Mouse (Mus musculus) monocyte, adult 5-6 weeks (primary cell): Measurements from ENCODE around the gene Atp23. TPM values are rescaled to one million over a fixed set of nuclear protein-coding genes. Genes with fewer than 3 reads are reported as not detected.

Experiments used
- ATAC-seq: fragments of 153-309, 156-312 bp; replicated peaks from 2 replicates; pipeline ENCODE4 v1.8.0; 2017; ENCODE audit warnings: mild to moderate bottlenecking; ENCODE audit not compliant: low TSS enrichment, insufficient number of reproducible peaks, severe bottlenecking, poor library complexity, low FRiP score
- total RNA-seq: library from RNA; stranded (forward); fragments of 200-1000, 200-491, 200-594 nt; gene quantifications from 3 replicates; pipeline ENCODE4 v1.2.3, GENCODE M21; 2017

Atp23 gene
- total RNA-seq, 1 experiment from 2014 or later = 2.2 TPM

GRCm38 (mm10) chr10:126920220-126920619, 19.1 kb upstream of the Atp23 start:
- ATAC-seq = no peak

GRCm38 (mm10) chr10:126919067-126919466, 17.9 kb upstream of the Atp23 start:
- peak; percentile 95 for ATAC-seq

GRCm38 (mm10) chr10:126914288-126914687, 13.1 kb upstream of the Atp23 start:
- ATAC-seq = no peak

- no peak for ATAC-seq
These were observed 10.3 kb upstream of the Atp23 start for GRCm38 (mm10) chr10:126911479-126911878.

GRCm38 (mm10) chr10:126906811-126907210, 5.7 kb upstream of the Atp23 start:
- ATAC-seq = no peak

- peak; percentile 78 for ATAC-seq
These were observed 4.5 kb upstream of the Atp23 start for GRCm38 (mm10) chr10:126905650-126906075.

- no peak for ATAC-seq
These were observed 3.9 kb upstream of the Atp23 start for GRCm38 (mm10) chr10:126905086-126905485.

GRCm38 (mm10) chr10:126904221-126904620, 3.1 kb upstream of the Atp23 start:
- no peak for ATAC-seq

- ATAC-seq = no peak
These were observed 311 bp upstream of the Atp23 start for GRCm38 (mm10) chr10:126901488-126901843.

- ATAC-seq = no peak
These were observed 5.3 kb downstream of the Atp23 start for GRCm38 (mm10) chr10:126895891-126896290.

GRCm38 (mm10) chr10:126894061-126894460, 7.1 kb downstream of the Atp23 start:
- ATAC-seq = no peak

GRCm38 (mm10) chr10:126893145-126893544, 8.0 kb downstream of the Atp23 start:
- ATAC-seq = no peak

- ATAC-seq = no peak
These were observed 27.4 kb downstream of the Atp23 start for GRCm38 (mm10) chr10:126873755-126874154.

- ATAC-seq = no peak
These were observed 28.9 kb downstream of the Atp23 start for GRCm38 (mm10) chr10:126872256-126872655.

- ATAC-seq = peak; percentile 81
These were observed 31.5 kb downstream of the Atp23 start for GRCm38 (mm10) chr10:126869372-126870318.

- ATAC-seq = no peak
These were observed 35.9 kb downstream of the Atp23 start for GRCm38 (mm10) chr10:126865284-126865683.

GRCm38 (mm10) chr10:126862193-126862592, 39.0 kb downstream of the Atp23 start:
- no peak for ATAC-seq

- no peak for ATAC-seq
These were observed 47.9 kb downstream of the Atp23 start for GRCm38 (mm10) chr10:126853286-126853685.

GRCm38 (mm10) chr10:126845309-126845911, 55.7 kb downstream of the Atp23 start:
- ATAC-seq = no peak

- no peak for ATAC-seq
These were observed 56.5 kb downstream of the Atp23 start for GRCm38 (mm10) chr10:126844689-126845088.
